Mouse (Mus musculus): ENCODE data around the gene Atp8b2. TPM values are rescaled to one million over a fixed set of nuclear protein-coding genes. Genes with fewer than 3 reads are reported as not detected.

Atp8b2 gene
- polyA plus RNA-seq, 1 experiment from 2014 or later: 12.0 TPM

- no peak for ATAC-seq (ENCODE audit: low read depth)
- H3K27ac ChIP-seq (replicated peaks): no peak overlapping the region
- H3K9me3 ChIP-seq: no peaks in the 10 kb centered on the region
- H3K36me3 ChIP-seq: peaks cover 75% of the 10 kb centered on the region
- H3K27me3 ChIP-seq: no peaks in the 10 kb centered on the region
- WGBS: 91% methylated on average over 7 of the region's 7 CpGs
- H3K4me1 ChIP-seq (replicated peaks): peaks cover 28% of the 10 kb centered on the region
- H3K4me2 ChIP-seq: no peak overlapping the region
- no peak overlapping the region for H3K4me3 ChIP-seq
- no peak overlapping the region for H3K9ac ChIP-seq
Observed at GRCm38 (mm10) chr3:89956177-89956971, 6.9 kb downstream of the Atp8b2 start.

GRCm38 (mm10) chr3:89953420-89953819 lies 9.9 kb downstream of the Atp8b2 start:
- Histone ChIP-seq H3K27me3 (no peaks in the 10 kb centered on the region), H3K27ac (replicated peaks) (no peak overlapping the region), H3K9ac (no peak overlapping the region), H3K4me1 (replicated peaks) (0 out of 2 replicates have a peak, but pooled peaks cover under 1% of the 10 kb centered on the region), H3K36me3 (peaks cover 97% of the 10 kb centered on the region), H3K4me3 (no peak overlapping the region), H3K4me2 (no peak overlapping the region), H3K9me3 (no peaks in the 10 kb centered on the region)
- ATAC-seq (ENCODE audit: low read depth): no peak
- 3% methylated on average over 4 of the region's 4 CpGs for WGBS

- ATAC-seq (ENCODE audit: low read depth): no peak
- Histone ChIP-seq H3K9me3 (no peaks in the 10 kb centered on the region), H3K4me1 (replicated peaks) (no peaks in the 10 kb centered on the region), H3K9ac (no peak overlapping the region), H3K27me3 (no peaks in the 10 kb centered on the region), H3K4me3 (no peak overlapping the region), H3K4me2 (no peak overlapping the region), H3K36me3 (peaks cover 100% of the 10 kb centered on the region), H3K27ac (replicated peaks) (no peak overlapping the region)
- 88% methylated on average over 6 of the region's 6 CpGs for WGBS
Observed at GRCm38 (mm10) chr3:89948655-89949054, 14.7 kb downstream of the Atp8b2 start.

- WGBS: 90% methylated on average over 11 of the region's 11 CpGs
- Histone ChIP-seq H3K4me3 (no peak overlapping the region), H3K4me1 (replicated peaks) (no peaks in the 10 kb centered on the region), H3K27ac (replicated peaks) (no peak overlapping the region), H3K27me3 (no peaks in the 10 kb centered on the region), H3K9me3 (no peaks in the 10 kb centered on the region), H3K4me2 (no peak overlapping the region), H3K36me3 (peaks cover 100% of the 10 kb centered on the region), H3K9ac (no peak overlapping the region)
- ATAC-seq (ENCODE audit: low read depth): no peak
Observed at GRCm38 (mm10) chr3:89948021-89948420, 15.3 kb downstream of the Atp8b2 start.

- ATAC-seq (ENCODE audit: low read depth): no peak
- H3K4me3 ChIP-seq: no peak overlapping the region
- no peak overlapping the region for H3K4me2 ChIP-seq
- 80% methylated on average over 8 of the region's 8 CpGs for WGBS
- peaks cover 100% of the 10 kb centered on the region for H3K36me3 ChIP-seq
- H3K4me1 ChIP-seq (replicated peaks): no peaks in the 10 kb centered on the region
- no peak overlapping the region for H3K9ac ChIP-seq
- no peak overlapping the region for H3K27ac ChIP-seq (replicated peaks)
- no peaks in the 10 kb centered on the region for H3K9me3 ChIP-seq
- no peaks in the 10 kb centered on the region for H3K27me3 ChIP-seq
Observed at GRCm38 (mm10) chr3:89945026-89945425, 18.3 kb downstream of the Atp8b2 start.

GRCm38 (mm10) chr3:89942894-89943293 lies 20.4 kb downstream of the Atp8b2 start:
- no peak overlapping the region for H3K4me2 ChIP-seq
- peaks cover 97% of the 10 kb centered on the region for H3K36me3 ChIP-seq
- no peak overlapping the region for H3K4me3 ChIP-seq
- no peak for ATAC-seq (ENCODE audit: low read depth)
- no peaks in the 10 kb centered on the region for H3K4me1 ChIP-seq (replicated peaks)
- no peak overlapping the region for H3K9ac ChIP-seq
- no peaks in the 10 kb centered on the region for H3K9me3 ChIP-seq
- no peaks in the 10 kb centered on the region for H3K27me3 ChIP-seq
- WGBS: 93% methylated on average over 9 of the region's 9 CpGs
- no peak overlapping the region for H3K27ac ChIP-seq (replicated peaks)

GRCm38 (mm10) chr3:89936495-89936894 lies 26.8 kb downstream of the Atp8b2 start:
- no peak for ATAC-seq (ENCODE audit: low read depth)
- Histone ChIP-seq H3K4me3 (no peak overlapping the region), H3K4me2 (no peak overlapping the region), H3K9me3 (0 out of 2 replicates have a peak, but pooled peaks cover 5% of the 10 kb centered on the region), H3K9ac (no peak overlapping the region), H3K27ac (replicated peaks) (no peak overlapping the region), H3K36me3 (peaks cover 66% of the 10 kb centered on the region), H3K27me3 (no peaks in the 10 kb centered on the region), H3K4me1 (replicated peaks) (no peaks in the 10 kb centered on the region)
- WGBS: 90% methylated on average over 3 of the region's 3 CpGs

- WGBS: 98% methylated on average over 2 of the region's 2 CpGs
Observed at GRCm38 (mm10) chr3:89932925-89933324, 30.4 kb downstream of the Atp8b2 start.

GRCm38 (mm10) chr3:89928956-89929355 lies 34.4 kb downstream of the Atp8b2 start:
- H3K9me3 ChIP-seq: 0 out of 2 replicates have a peak, but pooled peaks cover 3% of the 10 kb centered on the region
- no peaks in the 10 kb centered on the region for H3K36me3 ChIP-seq
- no peak for ATAC-seq (ENCODE audit: low read depth)
- H3K4me1 ChIP-seq (replicated peaks): no peaks in the 10 kb centered on the region
- no peak overlapping the region for H3K4me2 ChIP-seq
- H3K27me3 ChIP-seq: no peaks in the 10 kb centered on the region
- H3K9ac ChIP-seq: no peak overlapping the region
- H3K27ac ChIP-seq (replicated peaks): no peak overlapping the region
- no peak overlapping the region for H3K4me3 ChIP-seq
- WGBS: 70% methylated on average over 4 of the region's 4 CpGs

More at GRCm38 (mm10) chr3:89932925-89933324, 30.4 kb downstream of the Atp8b2 start:
- Histone ChIP-seq H3K36me3 (peaks cover 33% of the 10 kb centered on the region), H3K4me3 (no peak overlapping the region), H3K9ac (no peak overlapping the region), H3K27ac (replicated peaks) (no peak overlapping the region), H3K9me3 (0 out of 2 replicates have a peak, but pooled peaks cover 5% of the 10 kb centered on the region), H3K27me3 (no peaks in the 10 kb centered on the region), H3K4me1 (replicated peaks) (no peaks in the 10 kb centered on the region), H3K4me2 (no peak overlapping the region)
- ATAC-seq (ENCODE audit: low read depth): no peak

- Histone ChIP-seq H3K4me3 (no peak overlapping the region), H3K9me3 (no peaks in the 10 kb centered on the region), H3K4me1 (replicated peaks) (no peaks in the 10 kb centered on the region), H3K4me2 (no peak overlapping the region), H3K27ac (replicated peaks) (no peak overlapping the region), H3K27me3 (no peaks in the 10 kb centered on the region), H3K36me3 (no peaks in the 10 kb centered on the region), H3K9ac (no peak overlapping the region)
- ATAC-seq (ENCODE audit: low read depth): no peak
- 100% methylated on average over 1 of the region's 1 CpGs for whole genome bisulfite sequencing
Observed at GRCm38 (mm10) chr3:89926440-89926839, 36.9 kb downstream of the Atp8b2 start.

- H3K4me1 ChIP-seq (replicated peaks): no peaks in the 10 kb centered on the region
- no peaks in the 10 kb centered on the region for H3K27me3 ChIP-seq
- no peak overlapping the region for H3K27ac ChIP-seq (replicated peaks)
- H3K9ac ChIP-seq: no peak overlapping the region
- 78% methylated on average over 6 of the region's 6 CpGs for WGBS
- H3K36me3 ChIP-seq: no peaks in the 10 kb centered on the region
- no peaks in the 10 kb centered on the region for H3K9me3 ChIP-seq
- ATAC-seq (ENCODE audit: low read depth): no peak
- H3K4me2 ChIP-seq: no peak overlapping the region
- no peak overlapping the region for H3K4me3 ChIP-seq
Observed at GRCm38 (mm10) chr3:89920711-89921110, 42.6 kb downstream of the Atp8b2 start.

- Histone ChIP-seq H3K27ac (replicated peaks) (no peak overlapping the region), H3K4me1 (replicated peaks) (peaks cover 14% of the 10 kb centered on the region), H3K36me3 (no peaks in the 10 kb centered on the region), H3K4me3 (no peak overlapping the region), H3K27me3 (peaks cover 30% of the 10 kb centered on the region), H3K4me2 (no peak overlapping the region), H3K9ac (no peak overlapping the region), H3K9me3 (no peaks in the 10 kb centered on the region)
- WGBS: 62% methylated on average over 3 of the region's 3 CpGs
- no peak for ATAC-seq (ENCODE audit: low read depth)
Observed at GRCm38 (mm10) chr3:89917408-89917807, 45.9 kb downstream of the Atp8b2 start.

GRCm38 (mm10) chr3:89916622-89917021 lies 46.7 kb downstream of the Atp8b2 start:
- no peak for ATAC-seq (ENCODE audit: low read depth)
- no peak overlapping the region for H3K4me3 ChIP-seq
- WGBS: 86% methylated on average over 1 of the region's 1 CpGs
- no peak overlapping the region for H3K27ac ChIP-seq (replicated peaks)
- peaks cover 16% of the 10 kb centered on the region for H3K4me1 ChIP-seq (replicated peaks)
- no peaks in the 10 kb centered on the region for H3K9me3 ChIP-seq
- peaks cover 38% of the 10 kb centered on the region for H3K27me3 ChIP-seq
- H3K9ac ChIP-seq: no peak overlapping the region
- H3K36me3 ChIP-seq: no peaks in the 10 kb centered on the region
- no peak overlapping the region for H3K4me2 ChIP-seq

Data from neural tube, embryonic 13.5 days (tissue).